Mouse (Mus musculus) heart, embryonic 13.5 days (tissue): ENCODE results near the gene 9530077C05Rik. TPM values are rescaled to one million over a fixed set of nuclear protein-coding genes. Genes with fewer than 3 reads are reported as not detected.

ENCODE experiments used
- ATAC-seq: fragments of 200-750 bp; cut with Nextera tagmentation; 2 replicates; pipeline ENCODE4 v1.8.0; 2017; ENCODE audit warnings: moderate TSS enrichment; ENCODE audit not compliant: insufficient number of reproducible peaks, low FRiP score, low TSS enrichment; ENCODE audit errors: extremely low read depth
- H3K27ac ChIP-seq: fragments of 300-500 bp; sonication (generic); replicated peaks from 2 replicates; pipeline ENCODE4 v1.5.1; 2015; ENCODE audit warnings: moderate library complexity, mild to moderate bottlenecking, inconsistent platforms
- H3K27me3 ChIP-seq: fragments of 300-500 bp; sonication (generic); replicated peaks from 2 replicates; pipeline ENCODE4 v1.6.1; 2015; ENCODE audit warnings: mild to moderate bottlenecking, inconsistent platforms
- H3K36me3 ChIP-seq: fragments of 300-500 bp; sonication (generic); 2 replicates; pipeline ENCODE4 v1.6.1; 2015; ENCODE audit warnings: mild to moderate bottlenecking, inconsistent platforms
- H3K4me1 ChIP-seq: fragments of 300-500 bp; sonication (generic); 2 replicates; pipeline ENCODE4 v1.6.1; 2015; ENCODE audit warnings: inconsistent platforms
- H3K4me2 ChIP-seq: fragments of 300-500 bp; sonication (generic); 2 replicates; pipeline ENCODE4 v1.6.1; 2015; ENCODE audit warnings: inconsistent platforms, mild to moderate bottlenecking, moderate library complexity
- H3K4me3 ChIP-seq: fragments of 300-500 bp; sonication (generic); 2 replicates; pipeline ENCODE4 v1.5.1; 2015; ENCODE audit warnings: moderate library complexity, mild to moderate bottlenecking, inconsistent platforms
- H3K9ac ChIP-seq: fragments of 300-500 bp; sonication (generic); 2 replicates; pipeline ENCODE4 v1.6.1; 2015; ENCODE audit warnings: inconsistent platforms, mild to moderate bottlenecking, moderate library complexity
- H3K9me3 ChIP-seq: fragments of 300-500 bp; sonication (generic); 2 replicates; pipeline ENCODE4 v1.6.1; 2016; ENCODE audit warnings: inconsistent platforms
- WGBS: fragments of 180-500 bp; shearing (Covaris S2); methylation state at CpG from one replicate; pipeline ENCODE4 v1.1.7; 2015; ENCODE audit warnings: mixed read lengths; 5-methylcytosine and 5-hydroxymethylcytosine counted together
- polyA plus RNA-seq: library from polyadenylated mRNA; unstranded; fragments of >200 nt; fragmentation: Nextera tagmentation; extraction: Ambion mirVana; gene quantifications from 2 replicates; pipeline ENCODE4 v1.2.1, GENCODE M21; 2015

Gene 9530077C05Rik
- 1.7 and 2.4 TPM in 2 replicates for polyA plus RNA-seq

DNA sequence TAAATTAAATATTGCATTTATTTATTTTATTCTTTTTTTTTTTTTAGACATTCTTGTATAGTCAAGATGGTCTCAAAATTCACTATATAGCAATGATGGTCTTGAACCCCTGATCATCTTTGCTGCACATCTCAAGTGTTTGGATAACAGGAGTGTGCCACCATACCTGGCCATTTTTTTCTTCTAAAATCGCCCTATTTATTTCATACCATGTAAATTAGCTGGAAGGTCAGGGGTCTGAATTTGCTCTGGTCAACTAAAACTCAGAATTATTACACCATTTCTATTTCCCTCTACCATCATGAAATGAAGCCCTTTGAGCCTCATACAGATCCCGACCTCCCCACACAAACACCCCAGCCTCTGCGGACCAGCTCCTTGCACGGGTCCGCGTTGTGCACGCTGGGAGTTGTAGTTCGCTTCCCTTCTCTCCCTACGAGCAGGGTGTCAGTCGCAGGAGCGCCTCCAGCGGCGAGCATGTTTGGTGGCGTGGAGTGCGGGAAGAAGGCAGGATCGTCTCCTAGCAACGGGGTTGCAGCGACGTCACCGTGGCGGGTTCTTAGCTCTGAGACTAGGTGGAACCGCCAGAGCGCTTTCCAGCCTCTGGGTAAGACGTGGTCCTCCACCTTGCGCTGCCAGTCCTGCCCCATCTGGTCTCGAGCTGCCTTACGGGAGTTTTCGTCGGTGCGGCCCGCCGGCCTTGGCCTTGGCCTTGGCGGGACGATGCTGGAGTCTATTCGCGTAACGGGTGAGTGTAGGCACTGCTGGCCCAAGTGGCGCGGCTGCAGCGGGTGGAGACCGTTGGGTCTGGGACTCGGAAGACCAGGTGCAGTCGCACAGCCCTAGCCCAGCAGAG lies at the start of gene 9530077C05Rik:
Gene 9530077C05Rik, plus strand, starts transcription at position 512 of the 856 bp plus-strand sequence.
- under 1% methylated on average over 43 of the region's 43 CpGs for WGBS
- H3K4me3 ChIP-seq = peak within 1 kb of the TSS; percentile 68
- peak; percentile 94 for ATAC-seq

DNA sequence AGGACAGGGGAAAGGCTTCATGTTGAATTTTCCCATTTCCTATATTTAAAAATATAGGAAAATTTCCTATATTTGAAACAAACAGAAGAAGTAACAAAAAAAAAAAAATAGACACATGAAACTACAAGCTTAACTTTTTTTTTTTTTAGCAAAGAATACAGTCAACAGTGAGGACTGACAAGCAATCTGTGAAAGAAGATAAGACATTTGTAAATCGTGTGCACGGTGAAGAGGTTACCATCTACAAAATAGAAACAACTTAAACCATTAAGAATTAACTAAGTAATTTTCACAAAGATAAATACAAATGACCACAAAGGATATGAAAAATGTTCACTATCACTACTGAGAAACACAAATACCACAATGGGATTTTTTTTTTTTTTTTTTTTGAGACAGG lies 45.1 kb upstream of the 9530077C05Rik start:
- Histone ChIP-seq H3K9ac (no peak overlapping the region), H3K27ac (no peak overlapping the region), H3K9me3 (no peaks in the 10 kb centered on the region), H3K4me2 (no peak overlapping the region), H3K4me1 (no peaks in the 10 kb centered on the region), H3K4me3 (no peak overlapping the region), H3K36me3 (peaks cover 90% of the 10 kb centered on the region), H3K27me3 (no peaks in the 10 kb centered on the region)
- WGBS = 79% methylated on average over 2 of the region's 2 CpGs
- ATAC-seq = no peak

More for the DNA sequence above, at the start of gene 9530077C05Rik:
- no peaks in the 10 kb centered on the region for H3K36me3 ChIP-seq
- 0 out of 2 replicates have a peak, but pooled peaks cover 3% of the 10 kb centered on the region for H3K4me1 ChIP-seq
- H3K9me3 ChIP-seq = no peaks in the 10 kb centered on the region
- peak within 1 kb of the TSS; percentile 84 for H3K9ac ChIP-seq
- H3K27me3 ChIP-seq = 0 out of 2 replicates have a peak, but pooled peaks cover 4% of the 10 kb centered on the region
- peak within 1 kb of the TSS; percentile 84 for H3K4me2 ChIP-seq
- no peak within 1 kb of the TSS for H3K27ac ChIP-seq

- H3K9ac ChIP-seq = no peak overlapping the region
- no peak overlapping the region for H3K27ac ChIP-seq
- 94% methylated on average over 10 of the region's 10 CpGs for WGBS
- no peak for ATAC-seq
- H3K4me3 ChIP-seq = no peak overlapping the region
- H3K4me2 ChIP-seq = no peak overlapping the region
- no peaks in the 10 kb centered on the region for H3K9me3 ChIP-seq
- no peaks in the 10 kb centered on the region for H3K27me3 ChIP-seq
- peaks cover 90% of the 10 kb centered on the region for H3K36me3 ChIP-seq
- H3K4me1 ChIP-seq = no peaks in the 10 kb centered on the region
Measured at GRCm38 (mm10) chr9:22366621-22367020, 44.7 kb upstream of the 9530077C05Rik start.

GRCm38 (mm10) chr9:22368030-22368429 lies 43.3 kb upstream of the 9530077C05Rik start:
- H3K27ac ChIP-seq = 0 out of 2 replicates have a peak overlapping the region, but pooled peaks have one; percentile 28
- no peak for ATAC-seq
- H3K4me1 ChIP-seq = no peaks in the 10 kb centered on the region
- peaks cover 91% of the 10 kb centered on the region for H3K36me3 ChIP-seq
- no peak overlapping the region for H3K9ac ChIP-seq
- no peaks in the 10 kb centered on the region for H3K27me3 ChIP-seq
- H3K4me2 ChIP-seq = no peak overlapping the region
- no peak overlapping the region for H3K4me3 ChIP-seq
- H3K9me3 ChIP-seq = no peaks in the 10 kb centered on the region
- WGBS = 75% methylated on average over 6 of the region's 6 CpGs

- Histone ChIP-seq H3K9ac (no peak overlapping the region), H3K4me2 (no peak overlapping the region), H3K4me3 (no peak overlapping the region), H3K36me3 (peaks cover 89% of the 10 kb centered on the region), H3K27ac (no peak overlapping the region), H3K4me1 (no peaks in the 10 kb centered on the region), H3K9me3 (no peaks in the 10 kb centered on the region), H3K27me3 (no peaks in the 10 kb centered on the region)
- no peak for ATAC-seq
- 92% methylated on average over 4 of the region's 4 CpGs for WGBS
Measured at GRCm38 (mm10) chr9:22372760-22373159, 38.6 kb upstream of the 9530077C05Rik start.

DNA sequence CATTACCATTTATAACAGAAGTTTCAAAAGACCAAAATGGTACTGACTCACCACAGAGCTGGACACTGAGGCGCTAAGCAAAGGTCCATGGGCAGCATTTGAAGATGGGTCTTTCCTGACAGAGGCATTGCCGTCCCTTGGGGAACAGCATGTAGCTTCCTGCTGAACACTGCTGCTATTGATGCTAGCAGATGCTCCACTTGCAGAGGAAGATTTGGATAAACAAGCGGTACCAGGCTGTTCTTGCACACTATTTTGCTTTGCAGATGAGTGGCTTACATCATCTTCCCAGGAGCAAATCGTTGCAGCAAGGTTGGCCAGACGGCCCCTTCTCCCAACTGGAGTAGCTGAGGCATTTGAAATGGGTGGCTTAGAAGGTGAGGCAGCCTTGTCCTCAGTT lies 35.2 kb upstream of the 9530077C05Rik start:
- Histone ChIP-seq H3K4me1 (no peaks in the 10 kb centered on the region), H3K9ac (no peak overlapping the region), H3K9me3 (peaks cover 3% of the 10 kb centered on the region; the same call in 1 of the 2 replicates), H3K27me3 (no peaks in the 10 kb centered on the region), H3K4me3 (no peak overlapping the region), H3K4me2 (no peak overlapping the region), H3K27ac (no peak overlapping the region), H3K36me3 (peaks cover 92% of the 10 kb centered on the region)
- ATAC-seq = no peak
- 82% methylated on average over 5 of the region's 5 CpGs for WGBS

DNA sequence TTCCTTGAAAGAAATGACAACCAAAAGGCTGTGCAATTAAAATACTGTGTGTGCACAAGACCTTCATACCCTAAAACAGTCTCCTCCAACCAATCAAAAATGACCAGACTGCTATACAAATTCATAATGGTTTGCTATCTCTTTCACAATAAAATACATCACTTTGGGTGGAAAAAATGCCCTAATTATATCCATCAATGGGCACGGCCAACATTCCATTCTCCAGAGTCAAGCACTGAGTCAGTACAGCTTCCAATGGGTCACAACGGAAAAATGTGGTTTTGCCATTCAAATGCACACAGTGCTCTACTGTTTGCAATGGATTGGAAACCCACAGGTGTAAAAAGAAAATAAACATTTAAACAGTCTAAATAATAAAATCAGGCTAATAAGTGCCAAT lies 25.4 kb upstream of the 9530077C05Rik start:
- no peak for ATAC-seq
- Histone ChIP-seq H3K4me3 (no peak overlapping the region), H3K4me1 (peaks cover 27% of the 10 kb centered on the region), H3K27me3 (no peaks in the 10 kb centered on the region), H3K27ac (no peak overlapping the region), H3K36me3 (peaks cover 28% of the 10 kb centered on the region), H3K9me3 (no peaks in the 10 kb centered on the region), H3K4me2 (peak overlapping the region; percentile 58), H3K9ac (no peak overlapping the region)
- 68% methylated on average over 2 of the region's 2 CpGs for WGBS

GRCm38 (mm10) chr9:22387901-22388300 lies 23.4 kb upstream of the 9530077C05Rik start:
- 16% methylated on average over 6 of the region's 6 CpGs for WGBS
- peak overlapping the region; percentile 91 for H3K4me3 ChIP-seq
- H3K4me1 ChIP-seq = peaks cover 27% of the 10 kb centered on the region
- no peaks in the 10 kb centered on the region for H3K9me3 ChIP-seq
- peak overlapping the region; percentile 89 for H3K9ac ChIP-seq
- ATAC-seq = no peak
- H3K27ac ChIP-seq = peak overlapping the region; percentile 95
- H3K27me3 ChIP-seq = no peaks in the 10 kb centered on the region
- H3K36me3 ChIP-seq = peaks cover 9% of the 10 kb centered on the region; the same call in 1 of the 2 replicates
- peak overlapping the region; percentile 80 for H3K4me2 ChIP-seq

- no peaks in the 10 kb centered on the region for H3K27me3 ChIP-seq
- under 1% methylated on average over 41 of the region's 41 CpGs for WGBS
- peak overlapping the region; percentile 95 for H3K27ac ChIP-seq
- H3K4me1 ChIP-seq = peaks cover 27% of the 10 kb centered on the region
- H3K36me3 ChIP-seq = peaks cover 3% of the 10 kb centered on the region; the same call in 1 of the 2 replicates
- H3K9me3 ChIP-seq = no peaks in the 10 kb centered on the region
- H3K4me2 ChIP-seq = peak overlapping the region; percentile 80
- peak overlapping the region; percentile 91 for H3K4me3 ChIP-seq
- peak; percentile 53; the same call in 1 of the 2 replicates for ATAC-seq
- H3K9ac ChIP-seq = peak overlapping the region; percentile 89
Measured at GRCm38 (mm10) chr9:22388401-22388980, 22.8 kb upstream of the 9530077C05Rik start.

DNA sequence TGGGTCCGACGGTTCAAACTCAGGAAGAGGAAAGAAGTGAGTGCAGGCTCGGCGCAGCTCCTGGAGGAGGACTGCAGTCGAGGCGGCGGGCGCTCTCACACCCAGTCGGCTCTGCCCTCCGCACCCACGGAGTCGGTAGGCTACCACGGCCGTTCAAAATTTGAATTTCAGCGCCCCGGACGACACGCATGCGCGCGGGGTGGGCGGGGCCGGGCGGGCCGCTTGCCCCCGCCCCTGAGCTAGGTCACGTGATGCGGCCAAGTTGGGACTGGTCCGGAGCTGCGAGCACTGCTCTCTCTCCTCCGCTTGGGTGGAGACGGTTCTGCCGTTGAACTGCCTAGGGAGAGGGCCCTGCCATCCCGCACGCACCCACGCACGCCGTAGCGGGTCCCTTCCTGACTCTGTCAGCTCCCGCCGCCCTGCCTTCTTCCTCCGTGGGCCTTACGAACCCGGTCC lies 22.3 kb upstream of the 9530077C05Rik start, which contains the start of gene Anln:
Gene Anln, minus strand, starts transcription at position 168 of the 456 bp plus-strand sequence.
- H3K4me3 ChIP-seq = peak within 1 kb of the TSS; percentile 91
- ATAC-seq = peak; percentile 94
- H3K9ac ChIP-seq = peak within 1 kb of the TSS; percentile 89
- no peaks in the 10 kb centered on the region for H3K9me3 ChIP-seq
- peaks cover 27% of the 10 kb centered on the region for H3K4me1 ChIP-seq
- no peaks in the 10 kb centered on the region for H3K27me3 ChIP-seq
- no peaks in the 10 kb centered on the region for H3K36me3 ChIP-seq
- WGBS = under 1% methylated on average over 44 of the region's 44 CpGs
- peak within 1 kb of the TSS; percentile 95 for H3K27ac ChIP-seq
- peak within 1 kb of the TSS; percentile 80 for H3K4me2 ChIP-seq

GRCm38 (mm10) chr9:22389736-22390245 lies 21.5 kb upstream of the 9530077C05Rik start:
- Histone ChIP-seq H3K27me3 (no peaks in the 10 kb centered on the region), H3K4me3 (peak overlapping the region; percentile 91), H3K4me1 (peaks cover 27% of the 10 kb centered on the region), H3K27ac (peak overlapping the region; percentile 95), H3K9me3 (no peaks in the 10 kb centered on the region), H3K36me3 (no peaks in the 10 kb centered on the region), H3K4me2 (peak overlapping the region; percentile 80), H3K9ac (peak overlapping the region; percentile 89)
- ATAC-seq = no peak
- WGBS = 58% methylated on average over 6 of the region's 6 CpGs
